Mouse (Mus musculus): ENCODE results near the gene Zfp787. TPM values are rescaled to one million over a fixed set of nuclear protein-coding genes. Genes with fewer than 3 reads are reported as not detected.

Zfp787 gene
- polyA plus RNA-seq (2015; fragmentation: Nextera tagmentation; extraction: Ambion mirVana): 32.0 and 38.8 TPM in 2 replicates

DNA sequence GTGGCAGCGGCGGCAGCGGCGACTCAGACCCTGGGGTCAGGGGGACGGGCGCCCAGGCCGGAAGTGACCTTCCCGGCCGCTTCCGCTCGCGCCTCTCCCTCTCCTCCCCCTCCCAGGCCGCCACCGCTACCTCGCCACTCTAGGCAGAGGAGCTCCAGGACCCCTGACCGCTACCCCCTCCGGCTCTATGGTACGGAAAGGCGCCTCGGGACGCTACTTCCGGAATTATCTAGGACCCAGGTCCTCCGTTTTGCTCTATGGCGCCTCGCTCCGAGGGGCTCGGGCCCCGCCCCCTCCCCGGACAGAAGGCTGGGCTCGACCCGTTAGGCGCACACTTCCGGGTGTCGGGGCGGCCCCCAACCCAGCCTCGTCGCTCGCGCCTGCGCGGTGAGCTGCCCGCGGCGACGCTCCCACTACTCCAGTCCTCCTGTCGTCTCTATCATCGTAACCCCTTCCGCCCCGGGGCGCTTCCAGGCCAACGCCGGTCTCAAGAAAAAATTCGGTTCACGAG is at the start of gene Zfp787:
Zfp787 (minus strand) TSS at position 97 of the 511 bp plus-strand sequence.

DNA sequence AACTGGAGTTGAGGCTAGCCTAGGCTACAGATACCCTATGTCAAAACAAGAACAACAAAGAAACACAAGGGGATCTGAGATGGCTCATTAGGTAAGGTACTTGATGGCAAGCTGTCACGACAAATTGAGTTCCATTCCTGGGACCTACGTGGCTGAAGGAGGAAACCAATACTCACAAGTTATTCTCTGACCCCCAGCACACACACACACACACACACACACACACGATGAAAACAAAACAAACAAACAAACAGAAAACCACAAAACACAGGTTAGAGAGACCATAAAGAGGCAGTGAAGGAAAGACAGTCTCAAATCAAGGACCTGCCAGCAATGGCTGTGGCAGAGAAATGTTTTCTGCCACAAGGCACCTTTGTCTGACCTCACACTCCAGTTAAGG is 41.0 kb upstream of the Zfp787 start, which contains the start of gene Galp:
Galp (plus strand) TSS at position 301 of the 400 bp plus-strand sequence.

DNA sequence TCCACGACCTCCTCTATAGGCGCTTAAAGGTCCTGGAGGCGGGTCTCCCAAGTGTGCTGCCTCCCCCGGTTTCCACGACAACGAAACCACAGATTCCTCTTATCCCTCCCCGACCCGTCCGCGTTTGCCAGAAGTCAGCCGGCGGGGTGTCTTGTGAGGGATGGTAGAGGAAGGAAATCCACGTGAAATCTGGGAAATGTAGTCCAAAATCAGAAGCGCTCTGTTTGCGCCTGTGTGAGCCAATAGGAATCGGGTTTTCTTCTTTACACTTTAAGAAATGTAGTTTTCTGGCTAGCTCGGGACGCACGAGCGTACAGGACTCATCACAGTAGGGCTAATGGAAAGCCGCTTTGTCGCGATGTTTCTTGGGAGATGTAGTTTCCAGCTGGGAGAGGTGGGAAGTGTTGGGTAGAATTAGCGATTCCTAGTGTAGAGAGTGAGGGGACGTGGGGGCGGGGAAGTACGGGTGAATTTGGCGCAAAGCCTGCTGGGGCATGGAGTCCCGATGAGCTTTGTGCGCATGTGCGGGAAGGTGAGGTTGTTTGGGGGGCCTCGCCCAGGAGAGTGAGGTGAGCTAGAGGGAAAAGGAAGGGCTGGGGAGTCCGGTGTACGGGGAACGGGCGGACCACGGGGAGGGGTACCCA is 16.3 kb upstream of the Zfp787 start, which contains the start of gene Zfp444:
Zfp444 (plus strand) TSS at position 221 of the 644 bp plus-strand sequence.

Other genes with a start within 250 kb of the Zfp787 start
- not detected in 2 replicates for gene Vmn1r65, start 145.0 kb downstream of the Zfp787 start, polyA plus RNA-seq (2015; fragmentation: Nextera tagmentation; extraction: Ambion mirVana)
- gene Nlrp4c, start 110.8 kb downstream of the Zfp787 start, polyA plus RNA-seq (2015; fragmentation: Nextera tagmentation; extraction: Ambion mirVana): not detected in 2 replicates
- 25.0 and 25.9 TPM in 2 replicates for gene Zfp444, start 16.2 kb upstream of the Zfp787 start, polyA plus RNA-seq (2015; fragmentation: Nextera tagmentation; extraction: Ambion mirVana)
- gene Galp, start 41.1 kb upstream of the Zfp787 start, polyA plus RNA-seq (2015; fragmentation: Nextera tagmentation; extraction: Ambion mirVana): not detected in 2 replicates
- not detected in 2 replicates for gene Zscan5b, start 66.3 kb upstream of the Zfp787 start, polyA plus RNA-seq (2015; fragmentation: Nextera tagmentation; extraction: Ambion mirVana)
- gene Epp13, start 96.7 kb upstream of the Zfp787 start, polyA plus RNA-seq (2015; fragmentation: Nextera tagmentation; extraction: Ambion mirVana): not detected in 2 replicates
- gene Zfp667, start 130.6 kb upstream of the Zfp787 start, polyA plus RNA-seq (2015; fragmentation: Nextera tagmentation; extraction: Ambion mirVana): 9.9 and 10.7 TPM in 2 replicates
- gene Zfp583, start 175.3 kb upstream of the Zfp787 start, polyA plus RNA-seq (2015; fragmentation: Nextera tagmentation; extraction: Ambion mirVana): 2.5 and 3.0 TPM in 2 replicates
- 0.17 and 0.56 TPM in 2 replicates for gene Gm3854, start 187.8 kb upstream of the Zfp787 start, polyA plus RNA-seq (2015; fragmentation: Nextera tagmentation; extraction: Ambion mirVana)
- gene Zfp78, start 207.3 kb upstream of the Zfp787 start, polyA plus RNA-seq (2015; fragmentation: Nextera tagmentation; extraction: Ambion mirVana): 1.9 and 2.1 TPM in 2 replicates
- 3.8 and 5.4 TPM in 2 replicates for gene Zfp28, start 227.3 kb upstream of the Zfp787 start, polyA plus RNA-seq (2015; fragmentation: Nextera tagmentation; extraction: Ambion mirVana)
- gene Smim17, start 242.7 kb upstream of the Zfp787 start, polyA plus RNA-seq (2015; fragmentation: Nextera tagmentation; extraction: Ambion mirVana): not detected in 2 replicates

All from urinary bladder, postnatal 0 days (tissue).